Mouse (Mus musculus) layer of hippocampus, adult 6 months (tissue): ENCODE measurements around the gene Adora1. TPM values are rescaled to one million over a fixed set of nuclear protein-coding genes. Genes with fewer than 3 reads are reported as not detected.

ENCODE experiments used
- long read RNA-seq, 2 experiments: library from polyadenylated mRNA; unstranded; transcript quantifications; one replicate each; pipeline ENCODE4 v2.0.0; 2019 to 2020
- polyA plus RNA-seq: library from polyadenylated mRNA; unstranded; fragments of <200 nt; fragmentation: Nextera tagmentation; gene quantifications from 2 replicates; pipeline ENCODE4 v1.2.3, GENCODE M21; 2021

The Adora1 gene
- 96.7 and 125 TPM in 2 replicates for polyA plus RNA-seq
- long read RNA-seq, experiment 1, full-length matches to known transcripts: 77 of 141 reads
- long read RNA-seq, experiment 1, partial matches to known transcripts: 0 of 141 reads
- long read RNA-seq, experiment 1, other reads (novel, unspliced or antisense): 64 of 141 reads
- long read RNA-seq, experiment 2, full-length matches to known transcripts: 814 of 1,010 reads
- long read RNA-seq, experiment 2, partial matches to known transcripts: 1 of 1,010 reads
- long read RNA-seq, experiment 2, other reads (novel, unspliced or antisense): 195 of 1,010 reads

GRCm38 (mm10) chr1:134235391-134235921 is at the start of gene Adora1:
Adora1 (minus strand) TSS chr1:134235431.

DNA sequence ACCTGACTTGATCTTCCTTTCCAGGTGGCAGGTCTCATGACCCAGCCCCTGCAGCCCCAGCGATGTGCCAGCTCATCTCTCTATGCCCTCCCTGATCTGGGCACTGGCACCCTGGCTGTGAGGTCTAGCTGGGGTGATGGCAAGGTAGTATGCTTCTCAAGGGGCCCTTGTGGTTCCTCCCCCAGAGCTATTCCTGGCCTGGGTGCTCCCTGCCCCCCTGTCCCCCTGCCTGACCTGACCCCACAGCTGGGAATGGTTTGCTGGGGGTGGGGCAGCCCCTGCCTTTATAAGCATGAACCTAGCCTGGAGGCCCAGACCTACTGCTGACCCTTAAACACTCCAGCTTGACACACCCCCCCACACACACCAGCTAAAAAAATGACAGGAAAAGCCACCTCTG is 42.1 kb downstream of the Adora1 start, which contains the start of gene Mybph:
TSS of gene Mybph (plus strand) at position 323 of the 400 bp plus-strand sequence.

GRCm38 (mm10) chr1:134182025-134182424 is 53.2 kb downstream of the Adora1 start, which contains the start of gene Chil1:
Chil1 (plus strand) TSS chr1:134182176.

Other genes with a start within 250 kb of the Adora1 start
- 1.9 and 3.9 TPM in 2 replicates for gene Fmod, start 198.2 kb downstream of the Adora1 start, polyA plus RNA-seq
- gene Btg2, start 156.3 kb downstream of the Adora1 start, polyA plus RNA-seq: 10.3 and 18.0 TPM in 2 replicates
- gene Chit1, start 124.2 kb downstream of the Adora1 start, polyA plus RNA-seq: 0.24 TPM in 1 of 2 replicates, not detected in the other
- gene Chil1, start 53.3 kb downstream of the Adora1 start, polyA plus RNA-seq: 20.0 and 24.7 TPM in 2 replicates
- gene Mybph, start 42.0 kb downstream of the Adora1 start, polyA plus RNA-seq: 0.10 and 0.19 TPM in 2 replicates
- gene Myog, start 54.6 kb upstream of the Adora1 start, polyA plus RNA-seq: not detected in 2 replicates
- 17.2 TPM in 2 replicates for gene Ppfia4, start 97.5 kb upstream of the Adora1 start, polyA plus RNA-seq
- gene Tmem183a, start 126.5 kb upstream of the Adora1 start, polyA plus RNA-seq: 50.2 and 62.1 TPM in 2 replicates
- gene 4933406M09Rik, start 150.5 kb upstream of the Adora1 start, polyA plus RNA-seq: not detected in 2 replicates
- gene Cyb5r1, start 170.1 kb upstream of the Adora1 start, polyA plus RNA-seq: 45.0 and 46.8 TPM in 2 replicates
- gene Adipor1, start 179.9 kb upstream of the Adora1 start, polyA plus RNA-seq: 103 TPM in 2 replicates
- 15.6 and 18.3 TPM in 2 replicates for gene Klhl12, start 220.1 kb upstream of the Adora1 start, polyA plus RNA-seq